Mouse (Mus musculus) liver, embryonic 13.5 days (tissue): ENCODE results near the gene Fbxl2. TPM values are rescaled to one million over a fixed set of nuclear protein-coding genes. Genes with fewer than 3 reads are reported as not detected.
"Not testable (repeated sequence)": the region's sequence is repeated elsewhere in the genome, so short reads cannot be mapped to it uniquely, and the experiment has no call there.

ENCODE experiments used
- ATAC-seq: fragments of 200-750 bp; cut with Nextera tagmentation; 2 replicates; pipeline ENCODE4 v1.8.0; 2017; ENCODE audit warnings: low read depth, mild to moderate bottlenecking, moderate number of reproducible peaks, moderate library complexity
- DNase-seq: peaks from one replicate; pipeline ENCODE4 v3.0.0; 2022
- H3K27ac ChIP-seq: fragments of 300-500 bp; sonication (generic); 2 replicates; pipeline ENCODE4 v1.5.1; 2015; ENCODE audit warnings: moderate library complexity, mild to moderate bottlenecking, inconsistent platforms
- H3K27me3 ChIP-seq: fragments of 300-500 bp; sonication (generic); 2 replicates; pipeline ENCODE4 v1.6.1; 2015; ENCODE audit warnings: mild to moderate bottlenecking, inconsistent platforms
- H3K36me3 ChIP-seq: fragments of 300-500 bp; sonication (generic); 2 replicates; pipeline ENCODE4 v1.6.1; 2015; ENCODE audit warnings: mild to moderate bottlenecking, inconsistent platforms
- H3K4me1 ChIP-seq: fragments of 300-500 bp; sonication (generic); replicated peaks from 2 replicates; pipeline ENCODE4 v1.6.1; 2015; ENCODE audit warnings: inconsistent platforms
- H3K4me2 ChIP-seq: fragments of 300-500 bp; sonication (generic); 2 replicates; pipeline ENCODE4 v1.6.1; 2015; ENCODE audit warnings: inconsistent platforms, mild to moderate bottlenecking, moderate library complexity
- H3K4me3 ChIP-seq: fragments of 300-500 bp; sonication (generic); replicated peaks from 2 replicates; pipeline ENCODE4 v1.5.1; 2015; ENCODE audit warnings: mild to moderate bottlenecking, inconsistent platforms
- H3K9ac ChIP-seq: fragments of 300-500 bp; sonication (generic); 2 replicates; pipeline ENCODE4 v1.6.1; 2015; ENCODE audit warnings: mild to moderate bottlenecking, inconsistent platforms
- H3K9me3 ChIP-seq: fragments of 300-500 bp; sonication (generic); replicated peaks from 2 replicates; pipeline ENCODE4 v1.6.1; 2016; ENCODE audit warnings: inconsistent platforms
- WGBS: fragments of 180-500 bp; shearing (Covaris S2); methylation state at CpG from one replicate; pipeline ENCODE4 v1.1.7; 2015; ENCODE audit not compliant: insufficient replicate concordance; 5-methylcytosine and 5-hydroxymethylcytosine counted together
- polyA plus RNA-seq: library from polyadenylated mRNA; unstranded; fragments of >200 nt; fragmentation: Nextera tagmentation; extraction: Ambion mirVana; gene quantifications from 2 replicates; pipeline ENCODE4 v1.2.1, GENCODE M21; 2015

The Fbxl2 gene
- 0.80 TPM in 2 replicates for polyA plus RNA-seq

- H3K4me3 ChIP-seq: no peak within 1 kb of the TSS
- H3K9me3 ChIP-seq: no peaks in the 10 kb centered on the region
- no peaks in the 10 kb centered on the region for H3K4me1 ChIP-seq
- ATAC-seq (no peak), DNase-seq (no peak)
- no peak within 1 kb of the TSS for H3K4me2 ChIP-seq
- WGBS: 72% methylated on average over 10 of the region's 10 CpGs
- H3K27ac ChIP-seq: no peak within 1 kb of the TSS
- H3K27me3 ChIP-seq: no peaks in the 10 kb centered on the region
- H3K36me3 ChIP-seq: no peaks in the 10 kb centered on the region
- no peak within 1 kb of the TSS for H3K9ac ChIP-seq
These were observed at the start of gene Fbxl2 for GRCm38 (mm10) chr9:114046028-114046427. TSS of gene Fbxl2 (minus strand) at chr9:114046191.

GRCm38 (mm10) chr9:114094854-114095253 lies 48.9 kb upstream of the Fbxl2 start:
- WGBS: 79% methylated on average over 2 of the region's 2 CpGs

GRCm38 (mm10) chr9:114092188-114092587 lies 46.2 kb upstream of the Fbxl2 start:
- H3K4me1 ChIP-seq, ATAC-seq, H3K9me3 ChIP-seq, H3K27ac ChIP-seq, H3K4me3 ChIP-seq, H3K36me3 ChIP-seq, H3K9ac ChIP-seq, H3K4me2 ChIP-seq, H3K27me3 ChIP-seq: not testable (repeated sequence)
- DNase-seq: peak; percentile 28
- 8% methylated on average over 9 of the region's 9 CpGs for WGBS

More at GRCm38 (mm10) chr9:114094854-114095253, 48.9 kb upstream of the Fbxl2 start:
- no peak overlapping the region for H3K27ac ChIP-seq
- no peak for ATAC-seq
- no peak overlapping the region for H3K4me2 ChIP-seq
- H3K4me1 ChIP-seq: peaks cover 9% of the 10 kb centered on the region
- no peaks in the 10 kb centered on the region for H3K36me3 ChIP-seq
- H3K27me3 ChIP-seq: no peaks in the 10 kb centered on the region
- no peaks in the 10 kb centered on the region for H3K9me3 ChIP-seq
- no peak for DNase-seq
- no peak overlapping the region for H3K9ac ChIP-seq
- H3K4me3 ChIP-seq: no peak overlapping the region

GRCm38 (mm10) chr9:114088885-114089284 lies 42.9 kb upstream of the Fbxl2 start:
- not testable (repeated sequence) for H3K9me3 ChIP-seq, H3K27ac ChIP-seq, H3K4me2 ChIP-seq, H3K36me3 ChIP-seq, DNase-seq, H3K4me3 ChIP-seq, H3K27me3 ChIP-seq, H3K9ac ChIP-seq, ATAC-seq, H3K4me1 ChIP-seq
- 72% methylated on average over 6 of the region's 6 CpGs for WGBS

GRCm38 (mm10) chr9:114087106-114087815 lies 41.3 kb upstream of the Fbxl2 start:
- Histone ChIP-seq H3K4me3 (no peak overlapping the region), H3K4me2 (no peak overlapping the region), H3K36me3 (no peaks in the 10 kb centered on the region), H3K9ac (no peak overlapping the region), H3K9me3 (no peaks in the 10 kb centered on the region), H3K27me3 (no peaks in the 10 kb centered on the region), H3K4me1 (no peaks in the 10 kb centered on the region), H3K27ac (no peak overlapping the region)
- ATAC-seq: no peak
- no peak for DNase-seq
- 55% methylated on average over 11 of the region's 11 CpGs for WGBS

- no peak overlapping the region for H3K9ac ChIP-seq
- no peak overlapping the region for H3K27ac ChIP-seq
- no peaks in the 10 kb centered on the region for H3K9me3 ChIP-seq
- no peaks in the 10 kb centered on the region for H3K4me1 ChIP-seq
- 61% methylated on average over 3 of the region's 3 CpGs for WGBS
- H3K27me3 ChIP-seq: no peaks in the 10 kb centered on the region
- DNase-seq: no peak
- no peak for ATAC-seq
- no peaks in the 10 kb centered on the region for H3K36me3 ChIP-seq
- H3K4me3 ChIP-seq: no peak overlapping the region
- H3K4me2 ChIP-seq: no peak overlapping the region
These were observed 40.4 kb upstream of the Fbxl2 start for GRCm38 (mm10) chr9:114086422-114086821.

- H3K27me3 ChIP-seq: no peaks in the 10 kb centered on the region
- ATAC-seq (no peak), DNase-seq (no peak)
- no peaks in the 10 kb centered on the region for H3K4me1 ChIP-seq
- no peak overlapping the region for H3K9ac ChIP-seq
- no peaks in the 10 kb centered on the region for H3K9me3 ChIP-seq
- H3K36me3 ChIP-seq: no peaks in the 10 kb centered on the region
- no peak overlapping the region for H3K4me2 ChIP-seq
- no peak overlapping the region for H3K27ac ChIP-seq
- no peak overlapping the region for H3K4me3 ChIP-seq
- 76% methylated on average over 19 of the region's 19 CpGs for WGBS
These were observed 27.7 kb upstream of the Fbxl2 start for GRCm38 (mm10) chr9:114073681-114074080.

- WGBS: 49% methylated on average over 6 of the region's 6 CpGs
These were observed 23.4 kb upstream of the Fbxl2 start for GRCm38 (mm10) chr9:114069372-114069771.

GRCm38 (mm10) chr9:114068494-114069053 lies 22.6 kb upstream of the Fbxl2 start:
- H3K27ac ChIP-seq: no peak overlapping the region
- 52% methylated on average over 12 of the region's 12 CpGs for WGBS
- DNase-seq (no peak), ATAC-seq (no peak)
- H3K27me3 ChIP-seq: no peaks in the 10 kb centered on the region
- no peak overlapping the region for H3K4me3 ChIP-seq
- no peak overlapping the region for H3K4me2 ChIP-seq
- H3K9me3 ChIP-seq: no peaks in the 10 kb centered on the region
- H3K4me1 ChIP-seq: no peaks in the 10 kb centered on the region
- H3K36me3 ChIP-seq: no peaks in the 10 kb centered on the region
- no peak overlapping the region for H3K9ac ChIP-seq

More at GRCm38 (mm10) chr9:114069372-114069771, 23.4 kb upstream of the Fbxl2 start:
- H3K27ac ChIP-seq: no peak overlapping the region
- no peaks in the 10 kb centered on the region for H3K4me1 ChIP-seq
- H3K4me3 ChIP-seq: no peak overlapping the region
- no peak for ATAC-seq
- no peak overlapping the region for H3K9ac ChIP-seq
- no peaks in the 10 kb centered on the region for H3K27me3 ChIP-seq
- no peaks in the 10 kb centered on the region for H3K36me3 ChIP-seq
- no peaks in the 10 kb centered on the region for H3K9me3 ChIP-seq
- DNase-seq: no peak
- no peak overlapping the region for H3K4me2 ChIP-seq

- no peaks in the 10 kb centered on the region for H3K9me3 ChIP-seq
- 3% methylated on average over 60 of the region's 60 CpGs for WGBS
- H3K9ac ChIP-seq: no peak within 1 kb of the TSS
- ATAC-seq (no peak), DNase-seq (no peak)
- no peaks in the 10 kb centered on the region for H3K36me3 ChIP-seq
- H3K4me2 ChIP-seq: peak within 1 kb of the TSS; percentile 48
- H3K4me1 ChIP-seq: no peaks in the 10 kb centered on the region
- H3K4me3 ChIP-seq: peak within 1 kb of the TSS; percentile 23; the same call in 1 of the 2 replicates
- peaks cover 46% of the 10 kb centered on the region for H3K27me3 ChIP-seq
- no peak within 1 kb of the TSS for H3K27ac ChIP-seq
These were observed 11.3 kb upstream of the Fbxl2 start, which contains the start of gene Susd5 for GRCm38 (mm10) chr9:114057090-114057796. TSS of gene Susd5 (plus strand) at chr9:114057140.

GRCm38 (mm10) chr9:114052866-114053265 lies 6.9 kb upstream of the Fbxl2 start:
- Histone ChIP-seq H3K9ac (no peak overlapping the region), H3K4me3 (no peak overlapping the region), H3K9me3 (no peaks in the 10 kb centered on the region), H3K4me1 (no peaks in the 10 kb centered on the region), H3K36me3 (no peaks in the 10 kb centered on the region), H3K27ac (no peak overlapping the region), H3K4me2 (no peak overlapping the region), H3K27me3 (peaks cover 29% of the 10 kb centered on the region)
- WGBS: 58% methylated on average over 6 of the region's 6 CpGs
- DNase-seq (no peak), ATAC-seq (no peak)
